Mouse (Mus musculus): ENCODE results near the gene Olfr1555-ps1. TPM values are rescaled to one million over a fixed set of nuclear protein-coding genes. Genes with fewer than 3 reads are reported as not detected.
A peak's percentile ranks its signal among the peaks of the same experiment; 100 is the strongest.
"Not testable (repeated sequence)": the region's sequence is repeated elsewhere in the genome, so short reads cannot be mapped to it uniquely, and the experiment has no call there.

Olfr1555-ps1 gene
- not detected in 2 replicates for polyA plus RNA-seq (2015; fragmentation: Nextera tagmentation; extraction: Ambion mirVana)

- H3K9me3 ChIP-seq (replicated peaks); H3K27me3 ChIP-seq (replicated peaks); H3K4me2 ChIP-seq; H3K9ac ChIP-seq (replicated peaks); H3K4me1 ChIP-seq; ATAC-seq (ENCODE audit: low FRiP score); H3K27ac ChIP-seq (replicated peaks); H3K4me3 ChIP-seq (replicated peaks); H3K36me3 ChIP-seq: not testable (repeated sequence)
- 57% methylated on average over 1 of the region's 1 CpGs for WGBS
Observed at GRCm38 (mm10) chr19:12170062-12170599, at the start of gene Olfr1555-ps1. Gene Olfr1555-ps1, minus strand, starts transcription at chr19:12170112.

- ATAC-seq (ENCODE audit: low FRiP score), result no peak
Observed at GRCm38 (mm10) chr19:12200334-12200733, 30.4 kb upstream of the Olfr1555-ps1 start, which contains the start of gene Olfr1431. Gene Olfr1431, plus strand, starts transcription at chr19:12200634.

GRCm38 (mm10) chr19:12199076-12199475 lies 29.2 kb upstream of the Olfr1555-ps1 start:
- H3K4me2 ChIP-seq; H3K27ac ChIP-seq (replicated peaks); ATAC-seq (ENCODE audit: low FRiP score); H3K9me3 ChIP-seq (replicated peaks); H3K4me3 ChIP-seq (replicated peaks); H3K4me1 ChIP-seq; H3K36me3 ChIP-seq; H3K27me3 ChIP-seq (replicated peaks); H3K9ac ChIP-seq (replicated peaks): not testable (repeated sequence)
- 88% methylated on average over 4 of the region's 4 CpGs for WGBS

More at GRCm38 (mm10) chr19:12200334-12200733, 30.4 kb upstream of the Olfr1555-ps1 start, which contains the start of gene Olfr1431:
- Histone ChIP-seq H3K27me3 (replicated peaks) (no peaks in the 10 kb centered on the region), H3K9ac (replicated peaks) (no peak within 1 kb of the TSS), H3K4me3 (replicated peaks) (no peak within 1 kb of the TSS), H3K36me3 (no peaks in the 10 kb centered on the region), H3K9me3 (replicated peaks) (no peaks in the 10 kb centered on the region), H3K4me1 (no peaks in the 10 kb centered on the region), H3K27ac (replicated peaks) (no peak within 1 kb of the TSS), H3K4me2 (no peak within 1 kb of the TSS)
- WGBS, result 79% methylated on average over 1 of the region's 1 CpGs

- WGBS, result 76% methylated on average over 5 of the region's 5 CpGs
- not testable (repeated sequence) for H3K9ac ChIP-seq (replicated peaks); ATAC-seq (ENCODE audit: low FRiP score); H3K4me1 ChIP-seq; H3K27me3 ChIP-seq (replicated peaks); H3K4me2 ChIP-seq; H3K27ac ChIP-seq (replicated peaks); H3K36me3 ChIP-seq; H3K9me3 ChIP-seq (replicated peaks); H3K4me3 ChIP-seq (replicated peaks)
Observed at GRCm38 (mm10) chr19:12175431-12175830, 5.5 kb upstream of the Olfr1555-ps1 start.

- Histone ChIP-seq H3K4me1 (0 out of 2 replicates have a peak, but pooled peaks cover 3% of the 10 kb centered on the region), H3K27ac (replicated peaks) (no peak overlapping the region), H3K36me3 (no peaks in the 10 kb centered on the region), H3K9me3 (replicated peaks) (no peaks in the 10 kb centered on the region), H3K4me3 (replicated peaks) (no peak overlapping the region), H3K27me3 (replicated peaks) (no peaks in the 10 kb centered on the region), H3K4me2 (no peak overlapping the region), H3K9ac (replicated peaks) (no peak overlapping the region)
- WGBS, result 88% methylated on average over 3 of the region's 3 CpGs
- ATAC-seq (ENCODE audit: low FRiP score), result no peak
Observed at GRCm38 (mm10) chr19:12145452-12145851, 24.5 kb downstream of the Olfr1555-ps1 start.

GRCm38 (mm10) chr19:12143356-12143755 lies 26.6 kb downstream of the Olfr1555-ps1 start:
- ATAC-seq (ENCODE audit: low FRiP score), result peak; percentile 69
- Histone ChIP-seq H3K4me2 (no peak overlapping the region), H3K36me3 (no peaks in the 10 kb centered on the region), H3K9me3 (replicated peaks) (no peaks in the 10 kb centered on the region), H3K4me1 (0 out of 2 replicates have a peak, but pooled peaks cover 3% of the 10 kb centered on the region), H3K9ac (replicated peaks) (no peak overlapping the region), H3K27me3 (replicated peaks) (no peaks in the 10 kb centered on the region), H3K4me3 (replicated peaks) (no peak overlapping the region), H3K27ac (replicated peaks) (0 out of 2 replicates have a peak overlapping the region, but pooled peaks have one; percentile 24)
- WGBS, result 31% methylated on average over 1 of the region's 1 CpGs

- Histone ChIP-seq H3K27me3 (replicated peaks) (no peaks in the 10 kb centered on the region), H3K4me2 (no peak overlapping the region), H3K9ac (replicated peaks) (no peak overlapping the region), H3K36me3 (no peaks in the 10 kb centered on the region), H3K27ac (replicated peaks) (no peak overlapping the region), H3K9me3 (replicated peaks) (no peaks in the 10 kb centered on the region), H3K4me1 (no peaks in the 10 kb centered on the region), H3K4me3 (replicated peaks) (no peak overlapping the region)
- no peak for ATAC-seq (ENCODE audit: low FRiP score)
- 38% methylated on average over 2 of the region's 2 CpGs for WGBS
Observed at GRCm38 (mm10) chr19:12134289-12134688, 35.6 kb downstream of the Olfr1555-ps1 start.

GRCm38 (mm10) chr19:12123103-12123502 lies 46.8 kb downstream of the Olfr1555-ps1 start, which contains the start of gene Olfr76:
Gene Olfr76, minus strand, starts transcription at chr19:12123203.
- Histone ChIP-seq H3K4me1 (no peaks in the 10 kb centered on the region), H3K4me2 (no peak within 1 kb of the TSS), H3K36me3 (no peaks in the 10 kb centered on the region), H3K9ac (replicated peaks) (no peak within 1 kb of the TSS), H3K27me3 (replicated peaks) (no peaks in the 10 kb centered on the region), H3K27ac (replicated peaks) (no peak within 1 kb of the TSS), H3K9me3 (replicated peaks) (no peaks in the 10 kb centered on the region), H3K4me3 (replicated peaks) (no peak within 1 kb of the TSS)
- ATAC-seq (ENCODE audit: low FRiP score), result no peak
- 57% methylated on average over 3 of the region's 3 CpGs for WGBS

- no peak for ATAC-seq (ENCODE audit: low FRiP score)
- 97% methylated on average over 3 of the region's 3 CpGs for WGBS
Observed at GRCm38 (mm10) chr19:12116464-12116863, 53.4 kb downstream of the Olfr1555-ps1 start.

GRCm38 (mm10) chr19:12115797-12116196 lies 54.1 kb downstream of the Olfr1555-ps1 start, which contains the start of gene Olfr1428:
Gene Olfr1428, minus strand, starts transcription at chr19:12115897.
- Histone ChIP-seq H3K4me2 (no peak within 1 kb of the TSS), H3K4me3 (replicated peaks) (no peak within 1 kb of the TSS), H3K27me3 (replicated peaks) (no peaks in the 10 kb centered on the region), H3K4me1 (no peaks in the 10 kb centered on the region), H3K27ac (replicated peaks) (no peak within 1 kb of the TSS), H3K36me3 (no peaks in the 10 kb centered on the region), H3K9ac (replicated peaks) (no peak within 1 kb of the TSS), H3K9me3 (replicated peaks) (no peaks in the 10 kb centered on the region)
- no peak for ATAC-seq (ENCODE audit: low FRiP score)
- WGBS, result 83% methylated on average over 1 of the region's 1 CpGs

More at GRCm38 (mm10) chr19:12116464-12116863, 53.4 kb downstream of the Olfr1555-ps1 start:
- Histone ChIP-seq H3K4me1 (no peaks in the 10 kb centered on the region), H3K27ac (replicated peaks) (no peak overlapping the region), H3K36me3 (no peaks in the 10 kb centered on the region), H3K27me3 (replicated peaks) (no peaks in the 10 kb centered on the region), H3K9me3 (replicated peaks) (no peaks in the 10 kb centered on the region), H3K9ac (replicated peaks) (no peak overlapping the region), H3K4me2 (no peak overlapping the region), H3K4me3 (replicated peaks) (no peak overlapping the region)

Data from neural tube, embryonic 15.5 days (tissue).